Mouse (Mus musculus): ENCODE measurements at regions not wholly inside any gene's neighbourhood (a gene's known extent, or its start where the extent isn't known, plus 50 kb on each side); places are given as distances from the start of the nearest gene placed in this dataset.

GRCm38 (mm10) chr14:46514262-46514932 is 123.9 kb upstream of the Bmp4 start:
- DNase-seq, result no peak

- DNase-seq, result no peak
Observed at GRCm38 (mm10) chr14:46512118-46512517, 121.6 kb upstream of the Bmp4 start.

GRCm38 (mm10) chr14:46508871-46509270 is 118.4 kb upstream of the Bmp4 start:
- DNase-seq, result no peak

GRCm38 (mm10) chr14:46505266-46505665 is 114.8 kb upstream of the Bmp4 start:
- no peak for DNase-seq

- DNase-seq, result no peak
Observed at GRCm38 (mm10) chr14:46491601-46492000, 101.1 kb upstream of the Bmp4 start.

- DNase-seq, result no peak
Observed at GRCm38 (mm10) chr14:46491182-46491581, 100.7 kb upstream of the Bmp4 start.

- DNase-seq, result no peak
Observed at GRCm38 (mm10) chr14:46487551-46487950, 97.1 kb upstream of the Bmp4 start.

- no peak for DNase-seq
Observed at GRCm38 (mm10) chr14:46480396-46480795, 89.9 kb upstream of the Bmp4 start.

- no peak for DNase-seq
Observed at GRCm38 (mm10) chr14:46475945-46476344, 85.5 kb upstream of the Bmp4 start.

- no peak for DNase-seq
Observed at GRCm38 (mm10) chr14:46462967-46463366, 72.5 kb upstream of the Bmp4 start.

- no peak for DNase-seq
Observed at GRCm38 (mm10) chr14:46461960-46462359, 71.5 kb upstream of the Bmp4 start.

GRCm38 (mm10) chr14:46454500-46454899 is 64.0 kb upstream of the Bmp4 start:
- DNase-seq, result no peak

GRCm38 (mm10) chr14:46441696-46442095 is 51.2 kb upstream of the Bmp4 start:
- DNase-seq, result no peak

Measured in cerebellum, adult 8-10 months (tissue).